Mouse (Mus musculus): ENCODE data around the gene Rprd2.
"Not testable (repeated sequence)": the region's sequence is repeated elsewhere in the genome, so short reads cannot be mapped to it uniquely, and the experiment has no call there.

Gene Rprd2

GRCm38 (mm10) chr3:95860323-95860722, 41.7 kb upstream of the Rprd2 start:
- Histone ChIP-seq H3K27me3 (ENCODE audit: insufficient read depth, low read length) (no peaks in the 10 kb centered on the region), H3K9me3 (ENCODE audit: low read length) (no peaks in the 10 kb centered on the region), H3K36me3 (ENCODE audit: insufficient read depth, low read length) (peaks cover 8% of the 10 kb centered on the region; the same call in 1 of the 2 replicates), H3K4me3 (replicated peaks; ENCODE audit: low read length) (no peak overlapping the region), H3K4me1 (replicated peaks; ENCODE audit: low read depth, low read length) (peaks cover 55% of the 10 kb centered on the region)
- TF ChIP-seq NANOG (IDR thresholded peaks at IDR 0.05; ENCODE audit: borderline replicate concordance, low read length) (no peak), CTCF (conservative IDR thresholded peaks at IDR 0.05; ENCODE audit: low read length) (peak; percentile 29), POU5F1 (IDR thresholded peaks at IDR 0.05; ENCODE audit: borderline replicate concordance, low read length) (no peak)

GRCm38 (mm10) chr3:95858278-95858677, 39.6 kb upstream of the Rprd2 start:
- H3K4me3 ChIP-seq (replicated peaks; ENCODE audit: low read length); H3K27me3 ChIP-seq (ENCODE audit: insufficient read depth, low read length); H3K9me3 ChIP-seq (ENCODE audit: low read length): not testable (repeated sequence)
- Histone ChIP-seq H3K4me1 (replicated peaks; ENCODE audit: low read depth, low read length) (peaks cover 51% of the 10 kb centered on the region), H3K36me3 (ENCODE audit: insufficient read depth, low read length) (peaks cover 18% of the 10 kb centered on the region)

GRCm38 (mm10) chr3:95857050-95857449, 38.4 kb upstream of the Rprd2 start:
- H3K4me3 ChIP-seq (replicated peaks; ENCODE audit: low read length); H3K27me3 ChIP-seq (ENCODE audit: insufficient read depth, low read length): not testable (repeated sequence)
- peaks cover 24% of the 10 kb centered on the region for H3K36me3 ChIP-seq (ENCODE audit: insufficient read depth, low read length)

GRCm38 (mm10) chr3:95856115-95856514, 37.5 kb upstream of the Rprd2 start:
- H3K9me3 ChIP-seq (ENCODE audit: low read length): no peaks in the 10 kb centered on the region
- peaks cover 41% of the 10 kb centered on the region for H3K4me1 ChIP-seq (replicated peaks; ENCODE audit: low read depth, low read length)
- no peaks in the 10 kb centered on the region for H3K27me3 ChIP-seq (ENCODE audit: insufficient read depth, low read length)
- peak overlapping the region; percentile 92 for H3K4me3 ChIP-seq (replicated peaks; ENCODE audit: low read length)
- peaks cover 33% of the 10 kb centered on the region for H3K36me3 ChIP-seq (ENCODE audit: insufficient read depth, low read length)
- TF ChIP-seq CTCF (conservative IDR thresholded peaks at IDR 0.05; ENCODE audit: low read length): no peak
- no peak for TF ChIP-seq NANOG (IDR thresholded peaks at IDR 0.05; ENCODE audit: borderline replicate concordance, low read length)
- no peak for TF ChIP-seq POU5F1 (IDR thresholded peaks at IDR 0.05; ENCODE audit: borderline replicate concordance, low read length)

More at GRCm38 (mm10) chr3:95857050-95857449, 38.4 kb upstream of the Rprd2 start:
- not testable (repeated sequence) for H3K9me3 ChIP-seq (ENCODE audit: low read length)
- peaks cover 48% of the 10 kb centered on the region for H3K4me1 ChIP-seq (replicated peaks; ENCODE audit: low read depth, low read length)

- H3K4me3 ChIP-seq (replicated peaks; ENCODE audit: low read length): peak within 1 kb of the TSS; percentile 92
- peaks cover 36% of the 10 kb centered on the region for H3K4me1 ChIP-seq (replicated peaks; ENCODE audit: low read depth, low read length)
- H3K27me3 ChIP-seq (ENCODE audit: insufficient read depth, low read length): no peaks in the 10 kb centered on the region
- no peaks in the 10 kb centered on the region for H3K9me3 ChIP-seq (ENCODE audit: low read length)
- TF ChIP-seq CTCF (conservative IDR thresholded peaks at IDR 0.05; ENCODE audit: low read length) (no peak), POU5F1 (IDR thresholded peaks at IDR 0.05; ENCODE audit: borderline replicate concordance, low read length) (no peak), NANOG (IDR thresholded peaks at IDR 0.05; ENCODE audit: borderline replicate concordance, low read length) (no peak)
- H3K36me3 ChIP-seq (ENCODE audit: insufficient read depth, low read length): peaks cover 38% of the 10 kb centered on the region
Measured at GRCm38 (mm10) chr3:95855502-95856089, 36.9 kb upstream of the Rprd2 start, which contains the start of gene Prpf3. Prpf3 (minus strand) TSS chr3:95855885.

GRCm38 (mm10) chr3:95851317-95851716, 32.7 kb upstream of the Rprd2 start:
- peaks cover 81% of the 10 kb centered on the region for H3K36me3 ChIP-seq (ENCODE audit: insufficient read depth, low read length)
- TF ChIP-seq POU5F1 (IDR thresholded peaks at IDR 0.05; ENCODE audit: borderline replicate concordance, low read length): no peak
- TF ChIP-seq CTCF (conservative IDR thresholded peaks at IDR 0.05; ENCODE audit: low read length): no peak
- no peak for TF ChIP-seq NANOG (IDR thresholded peaks at IDR 0.05; ENCODE audit: borderline replicate concordance, low read length)
- H3K4me1 ChIP-seq (replicated peaks; ENCODE audit: low read depth, low read length): peaks cover 24% of the 10 kb centered on the region
- no peaks in the 10 kb centered on the region for H3K9me3 ChIP-seq (ENCODE audit: low read length)
- H3K27me3 ChIP-seq (ENCODE audit: insufficient read depth, low read length): no peaks in the 10 kb centered on the region
- no peak overlapping the region for H3K4me3 ChIP-seq (replicated peaks; ENCODE audit: low read length)

GRCm38 (mm10) chr3:95850611-95851010, 31.9 kb upstream of the Rprd2 start:
- Histone ChIP-seq H3K27me3 (ENCODE audit: insufficient read depth, low read length) (no peaks in the 10 kb centered on the region), H3K4me1 (replicated peaks; ENCODE audit: low read depth, low read length) (peaks cover 22% of the 10 kb centered on the region), H3K36me3 (ENCODE audit: insufficient read depth, low read length) (peaks cover 88% of the 10 kb centered on the region), H3K9me3 (ENCODE audit: low read length) (no peaks in the 10 kb centered on the region), H3K4me3 (replicated peaks; ENCODE audit: low read length) (no peak overlapping the region)
- TF ChIP-seq POU5F1 (IDR thresholded peaks at IDR 0.05; ENCODE audit: borderline replicate concordance, low read length): no peak
- TF ChIP-seq NANOG (IDR thresholded peaks at IDR 0.05; ENCODE audit: borderline replicate concordance, low read length): no peak
- no peak for TF ChIP-seq CTCF (conservative IDR thresholded peaks at IDR 0.05; ENCODE audit: low read length)

GRCm38 (mm10) chr3:95842503-95843214, 24.0 kb upstream of the Rprd2 start:
- Histone ChIP-seq H3K36me3 (ENCODE audit: insufficient read depth, low read length) (peaks cover 98% of the 10 kb centered on the region), H3K4me1 (replicated peaks; ENCODE audit: low read depth, low read length) (no peaks in the 10 kb centered on the region), H3K9me3 (ENCODE audit: low read length) (no peaks in the 10 kb centered on the region), H3K27me3 (ENCODE audit: insufficient read depth, low read length) (no peaks in the 10 kb centered on the region), H3K4me3 (replicated peaks; ENCODE audit: low read length) (no peak overlapping the region)
- TF ChIP-seq NANOG (IDR thresholded peaks at IDR 0.05; ENCODE audit: borderline replicate concordance, low read length): no peak
- TF ChIP-seq POU5F1 (IDR thresholded peaks at IDR 0.05; ENCODE audit: borderline replicate concordance, low read length): no peak
- TF ChIP-seq CTCF (conservative IDR thresholded peaks at IDR 0.05; ENCODE audit: low read length): 0 out of 2 replicates have a peak, but pooled peaks have one; percentile 9

- H3K4me1 ChIP-seq (replicated peaks; ENCODE audit: low read depth, low read length): no peaks in the 10 kb centered on the region
- TF ChIP-seq NANOG (IDR thresholded peaks at IDR 0.05; ENCODE audit: borderline replicate concordance, low read length): no peak
- no peak for TF ChIP-seq POU5F1 (IDR thresholded peaks at IDR 0.05; ENCODE audit: borderline replicate concordance, low read length)
- no peak for TF ChIP-seq CTCF (conservative IDR thresholded peaks at IDR 0.05; ENCODE audit: low read length)
- peaks cover 94% of the 10 kb centered on the region for H3K36me3 ChIP-seq (ENCODE audit: insufficient read depth, low read length)
- H3K4me3 ChIP-seq (replicated peaks; ENCODE audit: low read length): no peak overlapping the region
- H3K27me3 ChIP-seq (ENCODE audit: insufficient read depth, low read length): no peaks in the 10 kb centered on the region
- no peaks in the 10 kb centered on the region for H3K9me3 ChIP-seq (ENCODE audit: low read length)
Measured at GRCm38 (mm10) chr3:95839250-95839649, 20.6 kb upstream of the Rprd2 start.

All from E14TG2a.4 (cell line).